Comparison of ENCODE assay signal across 17 mouse cellular contexts in genomic region chr10:108376366-108376765, GRCm38 (mm10). TPM values are rescaled to one million over a fixed set of nuclear protein-coding genes. Genes with fewer than 3 reads are reported as not detected.
"Had no signal": no experiment of that assay in that cellular context is flagged by ENCODE, and none has a peak within 500 bp of the region (broad histone marks: within the 10 kb centered on the region; RNA-seq: fewer than 3 reads in every experiment).

No protein-coding gene starts in this region.

- H3K27me3 ChIP-seq: liver, embryonic 13.5 days; liver, embryonic 15.5 days; lung, embryonic 15.5 days; megakaryocyte, embryonic 14.5 days; midbrain, embryonic 12.5 days; neural tube, embryonic 12.5 days; stomach, embryonic 15.5 days had no signal

- H3K36me3 ChIP-seq: liver, embryonic 13.5 days; liver, embryonic 15.5 days; lung, embryonic 15.5 days; midbrain, embryonic 12.5 days; neural tube, embryonic 12.5 days; stomach, embryonic 15.5 days had no signal

- ATAC-seq: liver, postnatal 0 days had no signal

- H3K27ac ChIP-seq: liver, embryonic 13.5 days; liver, embryonic 15.5 days; lung, embryonic 15.5 days; macrophage; midbrain, embryonic 12.5 days; neural tube, embryonic 12.5 days; stomach, embryonic 15.5 days; stomach, postnatal 0 days had no signal

- DNase-seq: liver, embryonic 13.5 days; liver, postnatal 0 days; lung, adult 2 months; lung, postnatal 36 days; midbrain, embryonic 14.5 days; right cerebral cortex, postnatal 14 days; thymus, adult 2 months; thymus, postnatal 25 days; thymus, postnatal 4 days had no signal

- H3K4me2 ChIP-seq: liver, embryonic 13.5 days; liver, embryonic 15.5 days; lung, embryonic 15.5 days; midbrain, embryonic 12.5 days; neural tube, embryonic 12.5 days; stomach, embryonic 15.5 days had no signal

- H3K9ac ChIP-seq: liver, embryonic 13.5 days; liver, embryonic 15.5 days; liver, postnatal 0 days; lung, embryonic 15.5 days; midbrain, embryonic 12.5 days; neural tube, embryonic 12.5 days; stomach, embryonic 15.5 days had no signal

- H3K4me3 ChIP-seq: liver, embryonic 13.5 days; liver, embryonic 15.5 days; lung, embryonic 15.5 days; megakaryocyte, embryonic 14.5 days; midbrain, embryonic 12.5 days; neural tube, embryonic 12.5 days; stomach, embryonic 15.5 days had no signal

- H3K9me3 ChIP-seq: liver, embryonic 13.5 days; liver, embryonic 15.5 days; lung, embryonic 15.5 days; midbrain, embryonic 12.5 days; neural tube, embryonic 12.5 days; stomach, embryonic 15.5 days had no signal

- H3K4me1 ChIP-seq: liver, embryonic 13.5 days; liver, embryonic 15.5 days; megakaryocyte, embryonic 14.5 days; neural tube, embryonic 12.5 days had no signal

RNA-seq across cellular contexts. Expression of gene Pawr, which starts 44.4 kb away (rescaled TPM):
- polyA plus RNA-seq: macrophage had no signal
